Mouse (Mus musculus) testis, adult 2 months (tissue): ENCODE measurements around the gene Casp7.

Experiments used
- CTCF ChIP-seq: fragments of 200-500 bp; IDR thresholded peaks from 2 replicates; pipeline ENCODE4 v1.5.1; 2012; ENCODE audit warnings: low read depth, mild to moderate bottlenecking, inconsistent platforms, low read length, moderate library complexity; ENCODE audit not compliant: control insufficient read depth, insufficient read depth, insufficient replicate concordance
- POLR2A ChIP-seq: fragments of 200-500 bp; IDR thresholded peaks from 2 replicates; pipeline ENCODE4 v1.6.1; 2012; ENCODE audit warnings: low read depth, mild to moderate bottlenecking, inconsistent platforms, low read length, moderate library complexity; ENCODE audit not compliant: control insufficient read depth

- TF ChIP-seq POLR2A (no peak), CTCF (no peak)
These were observed 28.6 kb downstream of the Casp7 start for GRCm38 (mm10) chr19:56425492-56425891.
